Mouse (Mus musculus) layer of hippocampus, adult 6 months (tissue): Measurements from ENCODE around the gene Akap8l. TPM values are rescaled to one million over a fixed set of nuclear protein-coding genes. Genes with fewer than 3 reads are reported as not detected.

Experiments
- long read RNA-seq, 2 experiments: library from polyadenylated mRNA; unstranded; transcript quantifications; one replicate each; pipeline ENCODE4 v2.0.0; 2019 to 2020
- microRNA-seq: library from miRNA; unstranded; fragments of <30 nt; microRNA quantifications from one replicate; pipeline ENCODE4 v1.2.0, GENCODE M21; 2020
- polyA plus RNA-seq: library from polyadenylated mRNA; unstranded; fragments of <200 nt; fragmentation: Nextera tagmentation; gene quantifications from 2 replicates; pipeline ENCODE4 v1.2.3, GENCODE M21; 2021

Akap8l gene
- 29.5 and 30.4 TPM in 2 replicates for polyA plus RNA-seq
- long read RNA-seq, experiment 1, transcript Akap8l-201 (14 exons, 2,102 nt), result major isoform, 24 of 50 reads
- long read RNA-seq, experiment 1, partial matches to known transcripts, result 17 of 50 reads
- long read RNA-seq, experiment 1, other reads (novel, unspliced or antisense), result 7 of 50 reads
- long read RNA-seq, experiment 2, full-length matches to known transcripts, result 209 of 319 reads
- long read RNA-seq, experiment 2, partial matches to known transcripts, result 21 of 319 reads
- long read RNA-seq, experiment 2, other reads (novel, unspliced or antisense), result 89 of 319 reads

DNA sequence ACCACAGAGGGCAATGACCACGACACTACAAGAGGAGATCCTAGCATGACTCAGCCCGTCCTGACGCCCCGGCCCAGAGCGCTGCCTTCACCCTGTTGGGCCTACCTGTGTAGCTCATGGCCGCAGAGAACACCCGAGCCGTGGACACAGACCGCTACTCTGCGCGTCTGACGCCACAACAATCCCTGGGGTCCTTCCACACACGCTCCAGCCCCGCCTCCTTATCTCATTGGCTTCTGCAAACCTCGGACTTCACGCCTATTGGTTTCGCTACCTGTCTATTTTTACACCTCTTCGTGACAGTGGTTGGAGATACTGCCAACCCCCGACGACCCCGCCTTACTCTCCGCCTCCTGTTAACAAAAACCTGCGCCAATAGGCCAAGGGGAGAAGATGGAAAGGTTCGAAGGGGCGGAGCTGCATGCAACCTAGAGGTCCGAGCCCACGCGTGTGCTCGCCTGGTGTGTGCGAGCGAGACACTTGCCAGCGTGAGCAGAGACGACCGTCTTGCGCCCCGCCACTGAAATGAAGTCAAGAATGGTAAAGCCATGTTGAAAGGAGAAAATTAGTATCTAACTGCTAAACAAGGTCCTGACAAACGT lies at the start of gene Akap8l:
Gene Akap8l (minus strand): TSS at position 226 of the 602 bp plus-strand sequence.

DNA sequence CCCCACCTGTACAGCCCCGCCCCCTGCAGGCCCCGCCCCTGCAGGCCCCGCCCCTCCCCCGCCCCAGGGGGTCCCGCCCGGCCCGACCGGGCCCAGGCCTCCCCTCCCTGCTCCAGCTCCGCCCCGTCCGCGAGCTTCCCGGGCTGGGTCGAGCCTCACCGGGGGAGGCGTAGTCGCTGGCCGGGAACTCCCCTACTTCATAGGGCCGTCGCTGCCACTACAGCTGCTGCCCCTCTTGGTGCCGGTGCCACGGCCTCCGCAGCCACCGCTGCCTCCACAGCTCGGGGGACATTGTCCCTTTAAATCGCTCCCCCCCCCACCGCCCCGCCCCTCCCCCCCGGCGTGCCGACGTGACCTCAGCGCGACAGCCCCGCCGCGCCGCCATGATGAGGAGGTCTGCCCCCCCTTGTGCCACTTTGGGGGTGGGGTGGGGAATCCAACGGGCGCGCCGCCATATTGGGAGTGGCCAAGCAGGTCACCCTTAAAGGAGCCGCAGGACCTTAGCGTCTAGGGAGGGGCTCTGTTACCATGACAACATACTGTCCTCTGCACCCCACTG lies 38.8 kb upstream of the Akap8l start, which contains the start of gene Wiz:
Gene Wiz (minus strand): TSS at position 339 of the 559 bp plus-strand sequence.

DNA sequence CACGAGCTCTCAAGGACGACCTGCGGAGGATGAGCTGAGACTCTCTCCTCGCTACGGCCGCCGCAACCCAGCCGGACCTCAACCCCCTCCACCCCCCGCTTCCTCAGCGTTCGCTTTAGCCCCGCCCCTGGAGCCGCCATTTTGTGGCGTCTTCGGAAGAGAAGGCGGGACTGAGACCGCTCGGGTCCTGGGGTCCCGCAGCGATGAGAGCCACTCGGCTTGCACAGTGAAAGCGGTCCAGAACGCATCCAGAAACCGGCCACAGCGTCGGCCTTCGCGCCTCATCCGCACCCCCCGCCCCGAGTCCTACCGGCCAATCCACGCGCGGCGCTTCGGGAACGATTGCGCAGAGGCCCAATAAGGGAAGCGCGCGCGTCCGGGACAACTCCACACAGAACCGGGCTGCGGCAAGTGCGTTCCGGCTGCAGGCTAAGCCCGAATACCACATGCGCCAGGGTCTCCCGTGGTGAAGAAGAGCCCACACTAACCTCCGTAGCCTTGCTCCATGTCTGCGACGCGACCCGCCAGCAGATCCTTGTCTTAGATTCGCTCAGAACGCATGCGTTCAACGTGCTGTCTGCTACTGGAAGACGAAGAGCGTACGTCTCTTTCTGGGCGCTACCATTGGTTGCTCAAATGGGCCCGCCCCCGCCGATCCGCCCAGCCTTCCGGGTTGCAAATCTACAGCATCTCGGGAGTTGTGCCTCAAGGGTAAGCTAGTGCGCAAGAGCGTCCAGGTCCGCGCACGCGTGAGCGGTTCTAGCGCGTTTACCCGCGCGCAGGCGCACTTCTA lies 29.6 kb downstream of the Akap8l start, which contains the start of gene Akap8:
Gene Akap8 (minus strand): TSS at position 642 of the 793 bp plus-strand sequence.

DNA sequence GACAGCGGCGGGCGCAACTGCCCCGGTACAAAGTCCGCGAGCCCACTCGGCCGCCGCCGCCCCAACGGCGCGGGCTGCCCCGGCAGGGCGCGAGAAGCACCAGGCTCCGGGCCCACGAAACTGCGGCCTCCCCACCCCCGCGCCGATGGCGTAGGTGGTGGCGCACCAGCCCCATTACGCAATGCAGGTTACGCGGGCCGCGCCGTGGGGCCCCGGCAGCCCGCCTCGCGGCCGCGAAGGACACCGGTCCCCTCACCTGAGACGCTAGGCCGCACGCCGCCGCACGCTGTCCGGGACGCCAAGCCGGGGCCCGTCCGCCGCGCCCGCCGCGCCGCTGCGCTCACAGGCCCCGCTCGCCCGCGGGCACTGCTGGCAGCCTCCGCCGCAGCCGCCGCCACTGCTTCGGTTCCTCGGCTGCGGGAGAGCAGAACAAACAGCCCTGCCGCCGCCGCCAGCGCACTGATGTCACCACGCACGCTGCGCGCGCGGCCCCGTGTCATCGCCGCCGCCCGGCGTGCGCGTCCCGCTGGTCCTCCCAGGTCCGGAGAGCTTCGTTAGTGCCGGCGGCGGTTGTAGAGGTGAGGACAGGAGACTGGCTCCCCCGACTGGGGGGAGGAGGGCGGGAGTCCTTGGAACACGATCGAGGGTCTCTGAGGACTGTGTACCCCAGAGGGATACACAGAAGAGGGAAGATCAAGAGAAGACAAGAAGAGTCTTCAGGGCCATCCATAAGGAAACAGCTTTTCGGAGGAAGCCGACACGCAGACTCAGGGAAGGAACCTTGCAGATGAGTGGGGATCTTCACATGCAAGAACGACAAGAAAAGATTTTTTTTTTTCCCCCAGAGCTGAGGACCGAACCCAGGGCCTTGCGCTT lies 65.9 kb downstream of the Akap8l start, which contains the start of gene Brd4:
Gene Brd4 (minus strand): TSS at position 461 of the 876 bp plus-strand sequence.

Small RNAs within 50 kb of the gene (microRNA-seq; reads per million reads assigned to microRNA genes)
- gene Gm22201, result not detected

Other genes with a start within 250 kb of the Akap8l start
- gene Notch3, start 183.8 kb downstream of the Akap8l start, polyA plus RNA-seq, result 0.28 and 0.39 TPM in 2 replicates
- 0.13 TPM in 1 of 2 replicates, not detected in the other for gene Ephx3, start 161.1 kb downstream of the Akap8l start, polyA plus RNA-seq
- 13.7 and 15.7 TPM in 2 replicates for gene Brd4, start 65.9 kb downstream of the Akap8l start, polyA plus RNA-seq
- 6.3 and 7.4 TPM in 2 replicates for gene Akap8, start 29.4 kb downstream of the Akap8l start, polyA plus RNA-seq
- gene Wiz, start 38.8 kb upstream of the Akap8l start, polyA plus RNA-seq, result 17.2 and 25.2 TPM in 2 replicates
- gene Rasal3, start 53.0 kb upstream of the Akap8l start, polyA plus RNA-seq, result 1.2 and 1.5 TPM in 2 replicates
- gene Pglyrp2, start 73.6 kb upstream of the Akap8l start, polyA plus RNA-seq, result not detected in 2 replicates
- 0.11 TPM in 1 of 2 replicates, not detected in the other for gene Cyp4f39, start 102.1 kb upstream of the Akap8l start, polyA plus RNA-seq
- gene Cyp4f17, start 155.4 kb upstream of the Akap8l start, polyA plus RNA-seq, result 1.8 and 2.9 TPM in 2 replicates
- gene Cyp4f16, start 186.0 kb upstream of the Akap8l start, polyA plus RNA-seq, result 3.1 and 4.4 TPM in 2 replicates